Mouse (Mus musculus) G1E (cell line): ENCODE measurements around the gene Tsga10. TPM values are rescaled to one million over a fixed set of nuclear protein-coding genes. Genes with fewer than 3 reads are reported as not detected.

Experiments used
- ATAC-seq: 2 replicates; pipeline ENCODE4 v1.8.0; 2016; ENCODE audit warnings: mild to moderate bottlenecking; ENCODE audit not compliant: insufficient number of reproducible peaks, poor library complexity, low FRiP score, severe bottlenecking; ENCODE audit errors: extremely low read depth
- DNase-seq: peaks from one replicate; pipeline ENCODE4 v3.0.0; 2012; ENCODE audit warnings: low spot score
- H3K27me3 ChIP-seq: 2 replicates; pipeline ENCODE4 v1.6.1; 2012; ENCODE audit warnings: mild to moderate bottlenecking, low read length, inconsistent platforms; ENCODE audit not compliant: insufficient read depth
- H3K36me3 ChIP-seq: replicated peaks from 2 replicates; pipeline ENCODE3; 2012; ENCODE audit warnings: mild to moderate bottlenecking, inconsistent platforms
- H3K4me1 ChIP-seq: 2 replicates; pipeline ENCODE4 v1.6.1; 2012; ENCODE audit warnings: low read depth, low read length, inconsistent platforms, mixed read lengths; ENCODE audit not compliant: insufficient read depth
- H3K4me3 ChIP-seq: 2 replicates; pipeline ENCODE4 v1.5.1; 2012; ENCODE audit warnings: low read depth, mild to moderate bottlenecking, inconsistent platforms, low read length, moderate library complexity, mixed read lengths
- H3K9me3 ChIP-seq: replicated peaks from 2 replicates; pipeline ENCODE4 v1.6.1; 2012; ENCODE audit warnings: inconsistent platforms
- CTCF ChIP-seq: IDR thresholded peaks from 2 replicates; pipeline ENCODE4 v1.5.1; 2012; ENCODE audit warnings: low read depth, low read length, inconsistent platforms, mixed read lengths
- GATA1 ChIP-seq: IDR thresholded peaks from 2 replicates; pipeline ENCODE4 v1.6.1; 2012; ENCODE audit warnings: borderline replicate concordance, low read length, inconsistent platforms, mixed read lengths
- GATA2 ChIP-seq: IDR thresholded peaks from 2 replicates; pipeline ENCODE4 v1.6.1; 2012; ENCODE audit warnings: low read depth, low read length, inconsistent platforms, borderline replicate concordance
- POLR2AphosphoS5 ChIP-seq: IDR thresholded peaks from 2 replicates; pipeline ENCODE4 v1.6.1; 2012; ENCODE audit warnings: low read depth, low read length, inconsistent platforms; ENCODE audit not compliant: insufficient replicate concordance
- TAL1 ChIP-seq: conservative IDR thresholded peaks from 2 replicates; pipeline ENCODE4 v1.6.1; 2012; ENCODE audit warnings: low read depth, low read length, inconsistent platforms, mixed read lengths
- polyA plus RNA-seq: library from polyadenylated mRNA; stranded (reverse); fragments of >175 nt; gene quantifications from 2 replicates; pipeline ENCODE4 v1.2.3, GENCODE M21; 2012
- total RNA-seq, 2 experiments: library from RNA; stranded (forward) in 1 of 2; stranded (reverse) in 1 of 2; fragments of 200-1000 nt in 1 of 2; fragments of >200 nt in 1 of 2; fragmentation: Nextera tagmentation in 1 of 2; gene quantifications; 2 replicates each; pipeline ENCODE4 v1.2.3; 2014 to 2017

Gene Tsga10
- total RNA-seq (2014; fragmentation: Nextera tagmentation) (8.6 and 10.2 TPM in 2 replicates), total RNA-seq (2017) (7.4 and 8.9 TPM in 2 replicates), polyA plus RNA-seq (0.23 and 0.41 TPM in 2 replicates)

GRCm38 (mm10) chr1:37866286-37866685 is at the start of gene Tsga10:
TSS of gene Tsga10 (minus strand) at chr1:37866429.
- H3K9me3 ChIP-seq, result no peaks in the 10 kb centered on the region
- peaks cover 30% of the 10 kb centered on the region for H3K4me1 ChIP-seq
- no peaks in the 10 kb centered on the region for H3K36me3 ChIP-seq
- H3K27me3 ChIP-seq, result peaks cover 3% of the 10 kb centered on the region; the same call in 1 of the 2 replicates
- peak within 1 kb of the TSS; percentile 80 for H3K4me3 ChIP-seq
- TF ChIP-seq GATA2, result no peak
- no peak for TF ChIP-seq GATA1
- no peak for TF ChIP-seq CTCF
- TF ChIP-seq TAL1, result no peak
- no peak for TF ChIP-seq POLR2AphosphoS5
- no peak for ATAC-seq
- DNase-seq, result no peak

DNA sequence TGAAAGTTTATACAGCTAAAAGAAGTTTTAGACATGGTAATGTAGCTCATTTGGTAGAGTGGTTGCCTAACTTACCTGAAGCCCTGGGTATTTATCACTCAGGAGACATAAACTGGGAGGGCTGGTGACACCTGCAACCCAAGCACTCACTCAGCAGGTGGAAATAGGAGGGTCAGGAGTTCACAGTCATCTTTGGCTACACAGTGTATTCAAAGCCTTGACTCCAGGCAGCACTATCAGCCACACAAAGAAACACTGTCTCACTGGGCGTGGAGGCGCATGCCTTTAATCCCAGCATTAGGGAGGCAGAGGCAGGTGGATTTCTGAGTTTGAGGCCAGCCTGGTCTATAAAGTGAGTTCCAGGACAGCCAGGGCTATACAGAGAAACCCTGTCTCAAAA is 46.5 kb upstream of the Tsga10 start:
- H3K4me3 ChIP-seq, result no peak overlapping the region
- H3K4me1 ChIP-seq, result no peaks in the 10 kb centered on the region
- H3K9me3 ChIP-seq, result no peaks in the 10 kb centered on the region
- H3K27me3 ChIP-seq, result peaks cover 38% of the 10 kb centered on the region
- ATAC-seq, result no peak
- no peak for TF ChIP-seq TAL1
- H3K36me3 ChIP-seq, result no peaks in the 10 kb centered on the region
- no peak for DNase-seq

GRCm38 (mm10) chr1:37903178-37903577 is 36.9 kb upstream of the Tsga10 start:
- no peaks in the 10 kb centered on the region for H3K9me3 ChIP-seq
- TF ChIP-seq GATA2 (no peak), POLR2AphosphoS5 (no peak), CTCF (no peak), GATA1 (no peak), TAL1 (no peak)
- H3K4me1 ChIP-seq, result peaks cover 2% of the 10 kb centered on the region; the same call in 1 of the 2 replicates
- DNase-seq (peak; percentile 59), ATAC-seq (no peak)
- peaks cover 16% of the 10 kb centered on the region for H3K27me3 ChIP-seq
- no peak overlapping the region for H3K4me3 ChIP-seq
- H3K36me3 ChIP-seq, result peaks cover 27% of the 10 kb centered on the region

- no peak for DNase-seq
- Histone ChIP-seq H3K36me3 (peaks cover 54% of the 10 kb centered on the region), H3K9me3 (no peaks in the 10 kb centered on the region), H3K4me3 (no peak overlapping the region), H3K4me1 (peaks cover 2% of the 10 kb centered on the region), H3K27me3 (peaks cover 3% of the 10 kb centered on the region; the same call in 1 of the 2 replicates)
- TF ChIP-seq TAL1 (no peak), POLR2AphosphoS5 (0 out of 2 replicates have a peak, but pooled peaks have one; percentile 50)
- no peak for ATAC-seq
Measured at GRCm38 (mm10) chr1:37900288-37900687, 34.1 kb upstream of the Tsga10 start.

- H3K36me3 ChIP-seq, result peaks cover 58% of the 10 kb centered on the region
- ATAC-seq, result no peak
- TF ChIP-seq GATA1 (no peak), CTCF (no peak), POLR2AphosphoS5 (no peak), TAL1 (no peak), GATA2 (no peak)
Measured at GRCm38 (mm10) chr1:37899816-37900215, 33.6 kb upstream of the Tsga10 start.

GRCm38 (mm10) chr1:37894606-37895005 is 28.4 kb upstream of the Tsga10 start:
- ATAC-seq, result no peak
- no peak for DNase-seq
- Histone ChIP-seq H3K4me1 (peaks cover 28% of the 10 kb centered on the region), H3K36me3 (peaks cover 78% of the 10 kb centered on the region), H3K27me3 (no peaks in the 10 kb centered on the region), H3K9me3 (no peaks in the 10 kb centered on the region), H3K4me3 (no peak overlapping the region)
- no peak for TF ChIP-seq CTCF
- TF ChIP-seq GATA1, result no peak
- TF ChIP-seq GATA2, result no peak
- no peak for TF ChIP-seq TAL1
- no peak for TF ChIP-seq POLR2AphosphoS5

More at GRCm38 (mm10) chr1:37899816-37900215, 33.6 kb upstream of the Tsga10 start:
- Histone ChIP-seq H3K27me3 (no peaks in the 10 kb centered on the region), H3K4me3 (no peak overlapping the region), H3K9me3 (no peaks in the 10 kb centered on the region), H3K4me1 (peaks cover 2% of the 10 kb centered on the region)
- DNase-seq, result no peak

DNA sequence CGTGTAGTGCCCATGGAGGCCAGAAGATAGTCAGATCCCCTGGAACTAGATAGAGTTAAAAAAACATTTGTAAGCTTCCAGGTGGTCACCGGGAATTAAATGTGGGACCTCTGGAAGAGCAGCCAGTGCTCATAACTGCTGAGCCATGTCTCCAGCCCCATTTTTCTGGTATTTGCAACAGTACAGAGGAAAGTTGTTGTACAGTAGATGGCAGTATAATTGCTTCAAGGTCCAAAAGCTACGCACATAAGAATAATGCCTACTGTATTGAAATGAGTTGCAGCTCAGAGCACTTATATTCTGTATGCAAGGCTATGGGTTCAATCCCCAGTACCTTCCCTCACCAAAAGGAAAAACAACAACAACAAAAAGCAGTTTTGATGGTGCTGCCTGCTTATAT is 25.2 kb upstream of the Tsga10 start:
- Histone ChIP-seq H3K4me3 (peak overlapping the region; percentile 77), H3K36me3 (peaks cover 73% of the 10 kb centered on the region), H3K9me3 (no peaks in the 10 kb centered on the region), H3K27me3 (no peaks in the 10 kb centered on the region), H3K4me1 (peaks cover 52% of the 10 kb centered on the region)
- TF ChIP-seq POLR2AphosphoS5, result no peak
- TF ChIP-seq TAL1, result no peak
- TF ChIP-seq CTCF, result no peak
- no peak for TF ChIP-seq GATA2
- TF ChIP-seq GATA1, result no peak
- DNase-seq (peak; percentile 56), ATAC-seq (no peak)
